Mouse (Mus musculus): ENCODE data around the gene Olfr1474. TPM values are rescaled to one million over a fixed set of nuclear protein-coding genes. Genes with fewer than 3 reads are reported as not detected.

Gene Olfr1474
- total and polyA plus RNA-seq, 3 experiments, result not detected

DNA sequence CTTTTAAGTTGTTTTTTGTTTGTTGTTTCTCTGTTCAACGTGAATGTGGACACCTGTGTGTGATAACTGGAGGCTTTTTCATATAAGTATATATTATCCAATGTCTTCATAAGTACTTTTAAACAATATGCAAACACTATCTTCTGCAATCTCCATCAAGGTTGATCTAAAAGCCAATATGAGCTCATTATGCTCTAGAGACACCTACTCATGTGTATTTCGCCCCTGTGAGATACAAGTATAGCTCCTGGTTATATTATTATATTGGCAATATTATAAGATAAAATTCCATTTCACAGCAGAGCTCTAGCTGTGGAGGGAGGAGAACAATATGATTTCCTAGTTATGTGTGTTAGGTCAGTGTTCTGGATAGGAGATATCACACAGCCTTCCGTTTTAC, 30.9 kb downstream of the Olfr1474 start, which contains the start of gene Olfr1477:
Gene Olfr1477 (plus strand): TSS at position 301 of the 400 bp plus-strand sequence.
- Histone ChIP-seq H3K9me3 (replicated peaks; ENCODE audit: insufficient read depth, low read length) (no peaks in the 10 kb centered on the region), H3K27me3 (ENCODE audit: control insufficient read depth in 1 of 2, insufficient read depth in 2 of 2, low read length in 2 of 2) (no peaks in the 10 kb centered on the region), H3K79me2 (ENCODE audit: control insufficient read depth, insufficient read depth, low read length, poor library complexity) (no peaks in the 10 kb centered on the region), H3K4me1 (ENCODE audit: control insufficient read depth in 1 of 2, insufficient read depth in 2 of 2, low read length in 2 of 2) (no peaks in the 10 kb centered on the region), H3K9ac (ENCODE audit: control insufficient read depth, low read depth, low read length, poor library complexity, severe bottlenecking) (no peak within 1 kb of the TSS), H3K27ac (ENCODE audit: control insufficient read depth, low read depth, low read length) (no peak within 1 kb of the TSS), H3K4me3 (ENCODE audit: control insufficient read depth in 1 of 2, insufficient read depth in 1 of 2, low read depth in 2 of 2, low read length in 2 of 2) (no peak within 1 kb of the TSS), H3K36me3 (ENCODE audit: control insufficient read depth in 1 of 2, insufficient read depth in 2 of 2, low read length in 2 of 2) (no peaks in the 10 kb centered on the region)
- no peak for DNase-seq (ENCODE audit: low read depth, low spot score)
- TF ChIP-seq NRF1 (IDR thresholded peaks at IDR 0.05; ENCODE audit: insufficient read depth, low read depth, low read length, poor library complexity, severe bottlenecking) (no peak), ZKSCAN1 (IDR thresholded peaks at IDR 0.05; ENCODE audit: low read depth, low read length) (no peak), USF2 (IDR thresholded peaks at IDR 0.05; ENCODE audit: borderline replicate concordance in 1 of 2, insufficient read depth in 1 of 2, low read depth in 1 of 2, low read length in 2 of 2) (no peak), TCF12 (IDR thresholded peaks at IDR 0.05; ENCODE audit: low read depth, low read length) (no peak), SMC3 (IDR thresholded peaks at IDR 0.05; ENCODE audit: low read depth, low read length) (no peak), MAZ (IDR thresholded peaks at IDR 0.05; ENCODE audit: low read depth, low read length) (no peak), EP300 (IDR thresholded peaks at IDR 0.05; ENCODE audit: low read depth in 1 of 2, low read length in 2 of 2) (no peak), GATA1 (IDR thresholded peaks at IDR 0.05; ENCODE audit: low read depth, low read length) (no peak), MYC (IDR thresholded peaks at IDR 0.05; ENCODE audit: low read depth, low read length) (no peak)

Other genes with a start within 250 kb of the Olfr1474 start
- not detected in 2 replicates for gene Olfr1463, start 238.2 kb upstream of the Olfr1474 start, total RNA-seq (2012; rRNA removed)
- gene Olfr1463, start 238.2 kb upstream of the Olfr1474 start, polyA plus RNA-seq (2012; ENCODE audit: insufficient read depth in 1 of 2, insufficient read length in 2 of 2, low read depth in 1 of 2, low replicate concordance in 2 of 2, missing spikeins in 1 of 2), result not detected
- gene Olfr1465, start 154.0 kb upstream of the Olfr1474 start, total RNA-seq (2012; rRNA removed), result not detected in 2 replicates
- not detected for gene Olfr1465, start 154.0 kb upstream of the Olfr1474 start, polyA plus RNA-seq (2012; ENCODE audit: insufficient read depth in 1 of 2, insufficient read length in 2 of 2, low read depth in 1 of 2, low replicate concordance in 2 of 2, missing spikeins in 1 of 2)
- not detected in 2 replicates for gene Olfr1466, start 130.7 kb upstream of the Olfr1474 start, total RNA-seq (2012; rRNA removed)
- gene Olfr1466, start 130.7 kb upstream of the Olfr1474 start, polyA plus RNA-seq (2012; ENCODE audit: insufficient read depth in 1 of 2, insufficient read length in 2 of 2, low read depth in 1 of 2, low replicate concordance in 2 of 2, missing spikeins in 1 of 2), result not detected
- gene Olfr1467, start 107.3 kb upstream of the Olfr1474 start, total RNA-seq (2012; rRNA removed), result not detected in 2 replicates
- not detected for gene Olfr1467, start 107.3 kb upstream of the Olfr1474 start, polyA plus RNA-seq (2012; ENCODE audit: insufficient read depth in 1 of 2, insufficient read length in 2 of 2, low read depth in 1 of 2, low replicate concordance in 2 of 2, missing spikeins in 1 of 2)
- gene Olfr1469, start 61.7 kb upstream of the Olfr1474 start, total RNA-seq (2012; rRNA removed), result not detected in 2 replicates
- not detected for gene Olfr1469, start 61.7 kb upstream of the Olfr1474 start, polyA plus RNA-seq (2012; ENCODE audit: insufficient read depth in 1 of 2, insufficient read length in 2 of 2, low read depth in 1 of 2, low replicate concordance in 2 of 2, missing spikeins in 1 of 2)
- gene Olfr1471, start 26.2 kb upstream of the Olfr1474 start, total RNA-seq (2012; rRNA removed), result not detected in 2 replicates
- not detected for gene Olfr1471, start 26.2 kb upstream of the Olfr1474 start, polyA plus RNA-seq (2012; ENCODE audit: insufficient read depth in 1 of 2, insufficient read length in 2 of 2, low read depth in 1 of 2, low replicate concordance in 2 of 2, missing spikeins in 1 of 2)
- not detected in 2 replicates for gene Olfr1472, start 13.5 kb upstream of the Olfr1474 start, total RNA-seq (2012; rRNA removed)
- gene Olfr1472, start 13.5 kb upstream of the Olfr1474 start, polyA plus RNA-seq (2012; ENCODE audit: insufficient read depth in 1 of 2, insufficient read length in 2 of 2, low read depth in 1 of 2, low replicate concordance in 2 of 2, missing spikeins in 1 of 2), result not detected
- gene Olfr1475, start 10.6 kb downstream of the Olfr1474 start, total RNA-seq (2012; rRNA removed), result not detected in 2 replicates
- not detected for gene Olfr1475, start 10.6 kb downstream of the Olfr1474 start, polyA plus RNA-seq (2012; ENCODE audit: insufficient read depth in 1 of 2, insufficient read length in 2 of 2, low read depth in 1 of 2, low replicate concordance in 2 of 2, missing spikeins in 1 of 2)
- gene Olfr1477, start 31.0 kb downstream of the Olfr1474 start, total RNA-seq (2012; rRNA removed), result not detected in 2 replicates
- gene Olfr1477, start 31.0 kb downstream of the Olfr1474 start, polyA plus RNA-seq (2012; ENCODE audit: insufficient read depth in 1 of 2, insufficient read length in 2 of 2, low read depth in 1 of 2, low replicate concordance in 2 of 2, missing spikeins in 1 of 2), result not detected
- not detected in 2 replicates for gene Olfr1480, start 58.3 kb downstream of the Olfr1474 start, total RNA-seq (2012; rRNA removed)
- gene Olfr1480, start 58.3 kb downstream of the Olfr1474 start, polyA plus RNA-seq (2012; ENCODE audit: insufficient read depth in 1 of 2, insufficient read length in 2 of 2, low read depth in 1 of 2, low replicate concordance in 2 of 2, missing spikeins in 1 of 2), result not detected
- gene Olfr1484, start 113.9 kb downstream of the Olfr1474 start, total RNA-seq (2012; rRNA removed), result not detected in 2 replicates
- gene Olfr1484, start 113.9 kb downstream of the Olfr1474 start, polyA plus RNA-seq (2012; ENCODE audit: insufficient read depth in 1 of 2, insufficient read length in 2 of 2, low read depth in 1 of 2, low replicate concordance in 2 of 2, missing spikeins in 1 of 2), result not detected
- not detected in 2 replicates for gene Olfr1487, start 147.8 kb downstream of the Olfr1474 start, total RNA-seq (2012; rRNA removed)
- not detected for gene Olfr1487, start 147.8 kb downstream of the Olfr1474 start, polyA plus RNA-seq (2012; ENCODE audit: insufficient read depth in 1 of 2, insufficient read length in 2 of 2, low read depth in 1 of 2, low replicate concordance in 2 of 2, missing spikeins in 1 of 2)
- gene Olfr1489, start 162.1 kb downstream of the Olfr1474 start, total RNA-seq (2012; rRNA removed), result not detected in 2 replicates
- not detected for gene Olfr1489, start 162.1 kb downstream of the Olfr1474 start, polyA plus RNA-seq (2012; ENCODE audit: insufficient read depth in 1 of 2, insufficient read length in 2 of 2, low read depth in 1 of 2, low replicate concordance in 2 of 2, missing spikeins in 1 of 2)
- gene Olfr1490, start 181.5 kb downstream of the Olfr1474 start, total RNA-seq (2012; rRNA removed), result not detected in 2 replicates
- gene Olfr1490, start 181.5 kb downstream of the Olfr1474 start, polyA plus RNA-seq (2012; ENCODE audit: insufficient read depth in 1 of 2, insufficient read length in 2 of 2, low read depth in 1 of 2, low replicate concordance in 2 of 2, missing spikeins in 1 of 2), result not detected
- not detected in 2 replicates for gene Olfr1491, start 227.7 kb downstream of the Olfr1474 start, total RNA-seq (2012; rRNA removed)
- not detected for gene Olfr1491, start 227.7 kb downstream of the Olfr1474 start, polyA plus RNA-seq (2012; ENCODE audit: insufficient read depth in 1 of 2, insufficient read length in 2 of 2, low read depth in 1 of 2, low replicate concordance in 2 of 2, missing spikeins in 1 of 2)